Mouse (Mus musculus): ENCODE measurements around the gene Clec2g.
"Not testable (repeated sequence)": the region's sequence is repeated elsewhere in the genome, so short reads cannot be mapped to it uniquely, and the experiment has no call there.

Clec2g gene

GRCm38 (mm10) chr6:128971394-128972039 lies 37.3 kb downstream of the Clec2g start:
- no peak for DNase-seq (ENCODE audit: extremely low spot score, low read depth, low spot score)

GRCm38 (mm10) chr6:128972156-128972555 lies 38.0 kb downstream of the Clec2g start:
- no peak for DNase-seq (ENCODE audit: extremely low spot score, low read depth, low spot score)

GRCm38 (mm10) chr6:128972687-128973438 lies 38.7 kb downstream of the Clec2g start:
- DNase-seq (ENCODE audit: extremely low spot score, low read depth, low spot score), result no peak

GRCm38 (mm10) chr6:128973439-128973697 lies 39.2 kb downstream of the Clec2g start:
- no peak for DNase-seq (ENCODE audit: extremely low spot score, low read depth, low spot score)

- not testable (repeated sequence) for DNase-seq (ENCODE audit: extremely low spot score, low read depth, low spot score)
These were observed 40.7 kb downstream of the Clec2g start for GRCm38 (mm10) chr6:128974850-128975249.

- DNase-seq (ENCODE audit: extremely low spot score, low read depth, low spot score), result no peak
These were observed 42.0 kb downstream of the Clec2g start for GRCm38 (mm10) chr6:128976194-128976593.

GRCm38 (mm10) chr6:128981951-128982541 lies 47.9 kb downstream of the Clec2g start:
- not testable (repeated sequence) for DNase-seq (ENCODE audit: extremely low spot score, low read depth, low spot score)

- no peak for DNase-seq (ENCODE audit: extremely low spot score, low read depth, low spot score)
These were observed 58.2 kb downstream of the Clec2g start for GRCm38 (mm10) chr6:128992337-128992736.

GRCm38 (mm10) chr6:128992753-128993152 lies 58.6 kb downstream of the Clec2g start:
- no peak for DNase-seq (ENCODE audit: extremely low spot score, low read depth, low spot score)

- DNase-seq (ENCODE audit: extremely low spot score, low read depth, low spot score), result no peak
These were observed 59.0 kb downstream of the Clec2g start for GRCm38 (mm10) chr6:128993221-128993620.

- DNase-seq (ENCODE audit: extremely low spot score, low read depth, low spot score), result no peak
These were observed 60.2 kb downstream of the Clec2g start for GRCm38 (mm10) chr6:128994336-128994735.

- no peak for DNase-seq (ENCODE audit: extremely low spot score, low read depth, low spot score)
These were observed 60.6 kb downstream of the Clec2g start for GRCm38 (mm10) chr6:128994742-128995141.

GRCm38 (mm10) chr6:128995250-128996053 lies 61.3 kb downstream of the Clec2g start:
- no peak for DNase-seq (ENCODE audit: extremely low spot score, low read depth, low spot score)

- DNase-seq (ENCODE audit: extremely low spot score, low read depth, low spot score), result no peak
These were observed 62.0 kb downstream of the Clec2g start for GRCm38 (mm10) chr6:128996054-128996767.

- DNase-seq (ENCODE audit: extremely low spot score, low read depth, low spot score), result no peak
These were observed 62.7 kb downstream of the Clec2g start for GRCm38 (mm10) chr6:128996768-128997442.

GRCm38 (mm10) chr6:129001392-129001791 lies 67.2 kb downstream of the Clec2g start:
- DNase-seq (ENCODE audit: extremely low spot score, low read depth, low spot score), result no peak

- DNase-seq (ENCODE audit: extremely low spot score, low read depth, low spot score), result no peak
These were observed 74.4 kb downstream of the Clec2g start for GRCm38 (mm10) chr6:129008552-129008951.

GRCm38 (mm10) chr6:129009846-129010504 lies 75.8 kb downstream of the Clec2g start:
- DNase-seq (ENCODE audit: extremely low spot score, low read depth, low spot score), result not testable (repeated sequence)

GRCm38 (mm10) chr6:129010505-129010873 lies 76.3 kb downstream of the Clec2g start:
- DNase-seq (ENCODE audit: extremely low spot score, low read depth, low spot score), result no peak

GRCm38 (mm10) chr6:129012012-129012411 lies 77.8 kb downstream of the Clec2g start:
- DNase-seq (ENCODE audit: extremely low spot score, low read depth, low spot score), result not testable (repeated sequence)
